Mouse (Mus musculus) CH12.LX (cell line): ENCODE results near the gene Ogfod3.
A peak's percentile ranks its signal among the peaks of the same experiment; 100 is the strongest.

Experiments
- CTCF ChIP-seq, 2 experiments: IDR thresholded peaks in 1 of 2; conservative IDR thresholded peaks in 1 of 2; 2 replicates each; pipeline ENCODE4 v1.5.1; 2011 to 2012; ENCODE audit warnings: low read depth in 2 of 2, low read length in 2 of 2, improper control_type of control experiment in 1 of 2, inconsistent platforms in 1 of 2, mild to moderate bottlenecking in 1 of 2, moderate library complexity in 1 of 2
- MAX ChIP-seq: IDR thresholded peaks from 2 replicates; pipeline ENCODE4 v1.6.1; 2011; ENCODE audit warnings: low read length, improper control_type of control experiment
- MEF2A ChIP-seq: IDR thresholded peaks from 2 replicates; pipeline ENCODE4 v1.6.1; 2014; ENCODE audit warnings: low read depth, mild to moderate bottlenecking, inconsistent platforms, low read length, improper control_type of control experiment, borderline replicate concordance
- POLR2A ChIP-seq: IDR thresholded peaks from 2 replicates; pipeline ENCODE4 v1.6.1; 2011; ENCODE audit warnings: low read depth, mild to moderate bottlenecking, improper control_type of control experiment, low read length
- RAD21 ChIP-seq: IDR thresholded peaks from 2 replicates; pipeline ENCODE4 v1.6.1; 2011; ENCODE audit warnings: low read depth, mild to moderate bottlenecking, low read length, improper control_type of control experiment, moderate library complexity
- TCF12 ChIP-seq: IDR thresholded peaks from 2 replicates; pipeline ENCODE4 v1.6.1; 2014; ENCODE audit warnings: low read depth, mild to moderate bottlenecking, inconsistent platforms, low read length, improper control_type of control experiment
- ZC3H11A ChIP-seq: IDR thresholded peaks from 2 replicates; pipeline ENCODE4 v1.6.1; 2012; ENCODE audit warnings: low read depth, mild to moderate bottlenecking, inconsistent platforms, low read length, improper control_type of control experiment

GRCm38 (mm10) chr11:121204161-121205006 is at the start of gene Ogfod3, which contains the start of gene Hexdc:
- TF ChIP-seq TCF12 (peak; percentile 67), MAX (no peak; the same call in 1 of the 2 replicates), CTCF (conservative IDR thresholded peaks at IDR 0.05 in 1 of 2, IDR thresholded peaks at IDR 0.05 in 1 of 2; ENCODE audit: low read depth in 2 of 2, low read length in 2 of 2) (no peak), MEF2A (peak; percentile 60), POLR2A (peak; percentile 90), ZC3H11A (no peak), RAD21 (no peak)
